Mouse (Mus musculus): Measurements from ENCODE around the gene Cyth1.

Cyth1 gene

DNA sequence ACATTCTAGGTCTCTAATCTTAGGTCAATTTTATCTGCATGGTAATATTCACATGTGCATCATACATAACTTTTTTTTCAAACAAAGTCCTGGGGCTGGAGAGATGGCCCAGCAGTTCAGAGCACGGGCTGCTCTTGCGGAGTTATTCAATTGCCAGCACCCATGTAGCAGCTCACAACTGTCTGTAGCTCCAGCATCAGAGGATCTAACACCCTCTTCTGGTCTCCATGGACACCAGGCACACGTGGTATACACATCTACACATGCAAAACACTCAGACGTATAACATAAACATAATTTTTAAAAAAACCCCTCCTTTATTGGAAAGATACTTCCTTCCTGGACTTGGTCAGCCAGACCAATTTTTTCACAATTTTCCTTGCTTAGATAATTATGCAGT, 89.6 kb downstream of the Cyth1 start:
- DNase-seq (ENCODE audit: extremely low spot score, low read depth, low spot score): no peak

DNA sequence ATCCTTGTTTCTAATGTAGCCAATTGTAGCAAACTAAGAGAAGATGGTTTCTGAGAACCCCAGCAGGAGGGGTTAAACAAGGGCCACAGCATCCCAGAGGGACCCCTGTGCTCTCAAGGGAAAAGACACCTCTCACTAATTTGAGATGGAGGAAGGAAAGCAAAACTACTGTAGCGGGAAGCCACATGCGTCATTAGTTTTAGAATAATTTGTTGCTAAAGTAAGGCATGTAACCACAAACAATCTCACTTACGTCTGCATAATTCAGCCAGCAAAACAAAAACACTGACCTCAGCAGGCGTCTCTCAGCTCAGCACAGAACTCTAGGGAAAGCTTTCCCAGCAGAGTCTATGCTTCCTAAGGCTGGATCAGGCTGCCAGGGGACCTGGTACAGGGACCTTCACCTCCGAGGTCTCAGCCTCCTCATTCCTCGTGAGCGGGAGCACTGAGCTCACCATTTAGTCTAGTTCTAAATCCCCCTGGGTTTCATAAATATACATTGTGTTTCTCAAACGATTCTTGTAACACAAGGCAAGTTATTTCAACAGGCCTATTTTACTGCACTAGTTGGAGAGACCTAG, 91.8 kb downstream of the Cyth1 start:
- DNase-seq (ENCODE audit: extremely low spot score, low read depth, low spot score): no peak

DNA sequence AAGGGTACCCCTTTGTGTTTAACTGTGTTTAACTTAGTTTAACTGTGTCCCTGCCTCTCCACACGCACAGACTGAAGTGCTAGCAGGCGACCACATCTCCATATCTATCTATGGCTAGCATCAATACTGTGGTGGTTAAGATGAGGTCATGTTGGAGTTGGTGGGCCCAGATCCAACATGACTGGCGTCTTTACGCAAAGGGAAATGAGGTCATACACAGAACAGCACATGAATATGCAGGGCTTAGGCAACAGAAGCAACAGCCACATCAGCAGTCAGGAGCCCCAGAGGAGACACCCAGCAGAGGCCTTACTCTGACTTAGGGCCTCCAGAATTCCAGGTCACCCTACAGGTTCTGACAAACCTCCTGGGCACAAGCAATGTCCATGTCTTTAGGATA, 95.4 kb downstream of the Cyth1 start:
- DNase-seq (ENCODE audit: extremely low spot score, low read depth, low spot score): no peak

DNA sequence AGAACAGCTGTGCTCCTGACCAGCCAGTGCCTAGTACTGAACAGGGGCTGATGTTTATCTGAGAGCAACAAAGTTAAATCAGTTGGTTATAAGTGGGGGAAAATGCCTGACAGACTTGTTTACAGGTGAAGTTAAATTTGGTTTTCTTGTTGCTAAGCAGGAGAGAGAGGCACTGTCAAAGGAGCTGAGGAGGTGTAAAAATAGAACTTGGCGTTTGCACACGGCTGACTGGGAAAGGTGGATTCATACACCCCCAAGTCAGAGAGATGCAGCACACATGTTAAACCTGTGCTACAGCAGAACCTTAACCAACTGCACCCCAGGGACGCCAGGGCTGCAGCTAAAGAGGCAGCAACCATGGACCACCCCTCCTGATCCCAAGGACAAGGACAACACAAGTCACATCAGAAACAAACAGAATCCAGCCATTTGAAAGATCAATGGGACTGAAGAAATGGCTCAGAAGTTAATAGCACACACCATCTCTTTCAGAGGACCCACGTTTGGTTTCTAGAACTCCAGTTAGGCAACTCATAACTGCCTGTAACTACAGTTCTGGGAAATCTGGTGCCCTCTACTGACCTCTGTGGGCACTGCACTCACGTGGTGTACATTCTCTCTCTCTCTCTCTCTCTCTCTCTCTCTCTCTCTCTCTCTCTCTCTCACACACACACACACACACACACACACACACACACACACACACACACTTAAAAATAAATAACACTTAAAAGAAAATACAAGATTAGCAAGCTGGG, 96.8 kb downstream of the Cyth1 start:
- no peak for DNase-seq (ENCODE audit: extremely low spot score, low read depth, low spot score)

DNA sequence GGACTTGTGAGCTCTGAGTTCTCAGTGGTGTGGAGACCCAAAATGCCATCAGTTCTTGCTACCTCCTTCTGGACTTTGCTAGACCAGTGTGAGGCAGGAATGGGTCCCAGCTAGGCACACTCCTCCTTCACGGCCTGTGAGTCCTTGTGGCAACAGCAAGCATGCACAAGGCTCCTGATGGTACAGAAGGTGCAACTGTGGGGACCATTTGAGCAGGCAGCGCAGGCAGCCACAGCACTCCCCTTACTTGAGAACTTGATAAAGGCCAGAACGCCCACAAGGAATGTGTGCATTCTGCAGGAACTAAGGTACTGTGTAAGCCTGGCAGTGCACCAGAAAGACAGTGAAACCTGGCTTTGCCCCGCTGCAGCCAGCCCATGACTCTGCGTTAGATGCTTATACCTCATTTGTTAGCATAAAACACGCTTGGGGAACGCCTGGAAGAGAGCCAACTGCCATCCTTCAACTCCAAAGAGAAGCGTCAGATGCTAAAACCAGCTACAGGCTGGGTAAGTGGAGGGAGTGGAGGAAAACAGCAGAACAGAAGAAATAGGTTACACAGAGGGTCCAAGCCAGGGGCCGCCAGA, 98.2 kb downstream of the Cyth1 start:
- no peak for DNase-seq (ENCODE audit: extremely low spot score, low read depth, low spot score)

DNA sequence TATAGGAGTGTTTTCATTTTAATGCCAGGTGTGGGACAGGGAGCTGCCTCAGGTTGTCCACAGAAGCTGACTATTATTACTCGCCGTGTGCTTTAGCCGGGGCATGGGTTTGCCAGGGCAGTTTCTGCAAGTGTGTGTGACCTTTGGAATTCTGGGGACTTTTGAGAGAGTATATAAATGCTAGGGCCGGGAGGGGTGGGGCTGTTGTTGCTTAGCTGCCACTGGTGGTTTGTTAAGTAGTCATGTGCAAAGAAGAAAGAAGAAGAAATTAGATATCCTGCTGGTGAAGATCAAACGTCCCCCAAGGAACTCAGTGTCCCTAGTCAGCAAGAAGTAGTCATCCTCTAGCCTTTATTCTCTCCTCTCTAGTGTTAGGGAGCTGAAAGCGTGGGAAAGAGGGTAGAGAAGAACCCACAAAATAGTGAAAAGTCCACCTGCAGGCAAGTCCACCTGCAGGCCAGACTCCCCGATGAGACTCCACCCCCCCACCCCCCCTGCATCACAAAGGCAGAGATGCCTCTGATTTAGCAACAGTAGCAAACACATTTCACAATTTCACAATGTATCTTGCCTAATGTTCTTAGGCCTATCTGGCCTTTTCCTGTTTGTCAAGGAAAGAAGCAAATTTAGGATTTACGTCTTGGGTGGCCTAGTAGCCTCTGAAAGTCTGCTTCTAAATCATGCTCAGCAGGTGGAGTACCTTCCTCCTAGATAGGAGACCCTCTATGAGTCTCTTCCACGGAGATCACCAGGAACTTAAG, 100.3 kb downstream of the Cyth1 start:
- DNase-seq (ENCODE audit: extremely low spot score, low read depth, low spot score): no peak

DNA sequence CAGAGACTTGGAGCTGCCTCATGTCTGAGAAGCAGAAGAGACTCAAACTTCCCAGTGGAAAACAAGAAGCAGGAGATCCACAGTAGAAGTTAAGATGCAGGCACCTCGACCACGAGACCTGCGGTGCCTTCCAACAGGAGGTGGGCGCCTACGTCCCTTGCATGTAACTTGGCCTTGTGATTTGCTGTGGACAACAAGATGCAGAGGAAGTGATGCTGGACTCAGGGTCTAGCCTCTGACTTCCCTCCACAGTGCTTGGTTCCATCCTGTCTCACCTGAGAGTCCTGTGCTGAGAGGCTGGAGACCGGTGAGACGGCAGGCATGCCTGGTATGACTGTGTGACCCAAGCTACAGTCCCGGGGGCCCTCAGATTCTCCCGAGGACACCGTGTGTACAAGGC, 101.9 kb downstream of the Cyth1 start:
- no peak for DNase-seq (ENCODE audit: extremely low spot score, low read depth, low spot score)

DNA sequence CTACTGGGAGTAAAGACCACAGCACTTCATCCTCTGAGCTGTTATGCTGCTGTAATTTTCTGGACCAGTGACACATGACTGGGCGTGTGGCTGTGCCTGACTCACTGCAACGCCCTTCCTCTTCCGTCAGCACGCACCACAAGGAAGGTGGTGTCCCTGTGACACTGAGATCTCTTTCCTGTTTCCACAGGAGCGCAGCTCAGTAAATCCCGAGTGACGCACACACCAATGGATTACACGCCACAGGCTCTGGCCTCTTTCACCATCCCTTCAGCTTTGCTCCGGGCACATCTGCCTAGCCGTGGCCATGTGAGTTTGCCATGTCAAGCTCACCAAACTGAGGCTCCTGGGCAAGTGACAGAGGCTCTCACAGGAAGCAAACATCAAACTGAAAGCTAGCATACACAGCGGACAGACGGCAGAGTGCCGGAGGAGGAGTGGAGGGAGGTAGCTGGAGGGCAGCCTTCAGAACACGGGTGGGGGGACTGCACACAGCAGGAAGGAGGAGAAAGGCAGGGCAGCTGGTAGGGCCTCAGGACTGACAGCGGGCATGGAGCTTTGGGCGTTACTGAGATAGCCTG, 102.5 kb downstream of the Cyth1 start:
- no peak for DNase-seq (ENCODE audit: extremely low spot score, low read depth, low spot score)

DNA sequence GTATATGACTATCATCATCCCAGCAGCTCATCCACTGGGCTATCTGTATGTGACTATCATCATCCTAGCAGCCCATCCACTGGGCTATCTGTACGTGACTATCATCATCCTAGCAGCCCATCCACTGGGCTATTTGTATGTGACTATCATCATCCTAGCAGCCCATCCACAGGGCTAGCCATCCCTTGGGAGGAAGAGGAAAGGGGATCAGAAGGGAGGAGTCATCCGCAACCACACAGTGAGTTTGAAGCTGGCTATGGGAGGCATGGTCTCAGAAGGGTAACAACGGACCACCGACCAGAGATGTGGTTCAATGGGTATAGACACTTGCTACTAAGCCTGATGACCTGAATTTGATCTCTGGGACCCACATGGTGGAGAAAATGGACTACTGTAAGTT, 103.3 kb downstream of the Cyth1 start:
- no peak for DNase-seq (ENCODE audit: extremely low spot score, low read depth, low spot score)

DNA sequence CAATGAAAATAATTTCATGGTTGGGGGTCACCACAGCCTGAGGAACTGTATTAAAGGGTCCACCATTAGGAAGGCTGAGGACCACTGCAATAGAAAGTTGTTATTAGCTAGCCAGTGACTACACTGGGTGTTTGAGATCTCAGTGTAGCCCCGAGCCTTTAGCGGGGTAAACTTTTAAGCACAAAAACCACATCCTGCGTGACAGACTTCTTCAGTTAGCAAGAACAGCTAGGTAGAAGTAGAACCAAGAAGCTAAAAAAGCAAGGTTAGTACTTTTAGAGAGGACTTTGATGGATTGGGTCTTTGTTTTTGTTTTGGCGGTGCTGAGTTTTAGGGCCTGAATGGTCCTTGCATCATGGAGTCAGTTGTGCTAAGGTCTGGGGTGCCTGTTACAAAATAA, 104.7 kb downstream of the Cyth1 start:
- no peak for DNase-seq (ENCODE audit: extremely low spot score, low read depth, low spot score)

DNA sequence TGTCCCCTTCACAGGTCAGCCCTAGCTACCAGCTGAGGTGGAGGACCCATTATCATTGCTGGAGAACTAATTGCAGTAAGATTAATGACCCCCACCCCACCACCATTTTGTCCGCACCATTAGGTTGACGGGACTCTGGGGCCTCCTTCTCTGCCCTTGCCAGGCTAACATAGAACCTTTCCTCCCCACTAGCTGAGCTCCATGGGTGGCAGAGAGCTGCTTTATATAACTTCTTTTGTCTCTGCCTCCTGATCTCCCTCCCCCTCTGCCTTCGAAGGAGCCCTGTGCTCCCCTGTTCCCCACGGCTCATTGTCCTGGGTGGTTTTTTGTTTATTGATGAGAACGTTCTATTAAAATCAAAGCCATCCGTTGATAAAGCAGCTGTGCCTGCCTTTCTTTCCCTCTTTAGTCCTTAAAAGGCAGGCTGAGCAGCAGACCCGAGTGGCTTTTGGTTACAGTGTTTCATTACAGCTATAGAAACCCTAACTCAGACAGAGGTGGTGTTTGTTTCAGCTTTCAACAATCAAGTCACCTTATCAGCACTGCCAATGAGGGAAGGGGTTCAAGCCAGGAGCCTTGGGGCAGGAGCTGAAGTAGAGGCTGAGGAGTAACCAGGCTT, 105.7 kb downstream of the Cyth1 start:
- no peak for DNase-seq (ENCODE audit: extremely low spot score, low read depth, low spot score)

DNA sequence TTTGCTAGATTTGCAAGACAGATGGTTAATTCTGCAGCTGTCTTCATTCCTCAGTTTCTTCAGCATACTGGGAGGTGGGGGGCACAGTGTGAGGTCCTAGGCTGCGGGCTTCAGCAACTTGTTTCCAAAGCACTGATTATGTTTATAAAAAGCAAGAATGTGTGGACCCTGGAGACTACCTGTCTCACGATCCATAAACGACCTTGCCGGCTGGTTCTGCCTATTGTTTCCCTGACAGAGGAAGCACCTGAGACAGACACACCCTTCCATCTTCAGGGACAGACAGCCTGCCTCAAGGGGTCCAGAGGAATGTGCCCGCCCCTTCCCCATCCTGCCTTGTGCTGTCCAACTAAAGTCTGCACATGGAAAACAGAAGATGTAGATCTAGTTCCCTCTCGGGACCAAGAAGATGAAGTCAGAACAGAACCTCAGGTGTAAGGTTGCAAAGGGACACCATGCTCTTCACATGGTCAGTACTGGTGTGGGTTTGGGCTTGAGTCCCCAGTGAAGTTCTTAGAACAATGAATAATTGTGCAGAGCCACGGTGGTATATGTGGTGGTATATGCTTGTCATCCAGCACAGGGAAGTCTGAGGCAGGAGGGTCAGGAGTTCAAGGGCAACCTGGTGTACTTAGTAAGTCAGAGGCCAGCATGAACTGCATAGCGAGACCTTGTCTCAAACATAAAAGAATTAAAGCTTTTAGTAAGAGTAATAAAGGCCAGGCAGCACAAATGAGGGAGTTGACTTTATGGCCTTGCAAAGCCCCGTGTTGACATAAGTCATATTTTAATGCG, 107.4 kb downstream of the Cyth1 start:
- DNase-seq (ENCODE audit: extremely low spot score, low read depth, low spot score): no peak

DNA sequence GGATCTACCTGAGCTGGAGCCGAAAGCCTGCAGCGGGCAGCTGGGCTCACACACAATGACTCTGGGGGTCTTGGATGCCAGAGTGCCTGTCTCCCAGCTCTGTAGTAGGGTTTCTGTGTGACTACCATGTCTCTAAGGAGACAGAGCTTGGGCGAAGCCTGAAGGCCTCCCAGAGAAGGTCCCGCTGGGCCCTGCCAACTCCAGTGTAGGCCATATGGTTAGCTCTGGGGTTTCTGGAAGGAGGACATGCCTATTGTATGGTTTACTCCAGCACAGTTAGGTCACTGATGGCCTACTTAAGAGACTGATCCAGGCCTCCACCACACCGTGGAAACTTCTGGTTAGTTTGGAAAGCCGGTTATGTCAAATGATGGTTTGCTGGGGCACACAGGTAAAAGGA, 110.0 kb downstream of the Cyth1 start:
- DNase-seq (ENCODE audit: extremely low spot score, low read depth, low spot score): no peak

DNA sequence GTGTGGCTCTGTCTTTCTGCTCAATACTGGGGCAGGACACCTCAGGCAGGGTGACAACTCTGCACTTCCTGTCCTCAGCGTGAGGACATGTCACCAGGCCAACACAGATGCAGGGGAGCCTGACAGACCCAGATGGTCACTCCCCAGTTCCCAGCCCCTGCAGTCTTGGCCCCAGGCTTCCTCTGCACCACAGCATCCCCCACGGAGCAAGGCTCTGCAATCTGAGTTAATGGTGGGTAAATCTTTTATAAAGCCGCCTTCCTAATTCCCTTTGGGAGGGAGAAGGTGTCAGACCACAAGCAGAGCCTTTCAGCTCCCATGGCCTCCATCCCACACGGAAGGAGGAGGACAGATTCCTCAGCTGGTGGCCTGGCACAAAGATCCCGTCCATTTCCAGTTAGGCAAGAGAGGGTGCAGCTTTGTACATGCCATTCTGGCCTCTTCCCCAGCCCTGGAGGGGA, 112.2 kb downstream of the Cyth1 start:
- no peak for DNase-seq (ENCODE audit: extremely low spot score, low read depth, low spot score)

DNA sequence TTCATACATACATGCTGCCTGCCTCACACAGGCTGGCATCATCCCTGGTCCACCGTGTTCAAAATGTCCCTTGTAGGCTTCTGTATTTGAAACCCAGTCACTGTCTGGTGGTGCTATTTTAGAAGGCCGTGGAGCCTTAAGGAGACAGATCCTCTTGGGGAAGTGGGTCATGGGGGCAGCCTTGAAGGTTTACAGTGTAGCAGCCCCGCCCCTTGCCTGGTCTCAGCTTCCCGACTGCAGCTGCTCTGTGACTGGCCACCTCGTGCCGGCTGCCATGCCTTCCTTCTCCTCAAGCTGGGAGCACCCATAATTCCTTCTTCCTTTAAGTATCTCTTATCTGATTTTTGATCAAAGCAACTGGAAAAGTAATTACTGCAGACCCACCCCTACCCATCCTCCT, 113.1 kb downstream of the Cyth1 start:
- DNase-seq (ENCODE audit: extremely low spot score, low read depth, low spot score): no peak

DNA sequence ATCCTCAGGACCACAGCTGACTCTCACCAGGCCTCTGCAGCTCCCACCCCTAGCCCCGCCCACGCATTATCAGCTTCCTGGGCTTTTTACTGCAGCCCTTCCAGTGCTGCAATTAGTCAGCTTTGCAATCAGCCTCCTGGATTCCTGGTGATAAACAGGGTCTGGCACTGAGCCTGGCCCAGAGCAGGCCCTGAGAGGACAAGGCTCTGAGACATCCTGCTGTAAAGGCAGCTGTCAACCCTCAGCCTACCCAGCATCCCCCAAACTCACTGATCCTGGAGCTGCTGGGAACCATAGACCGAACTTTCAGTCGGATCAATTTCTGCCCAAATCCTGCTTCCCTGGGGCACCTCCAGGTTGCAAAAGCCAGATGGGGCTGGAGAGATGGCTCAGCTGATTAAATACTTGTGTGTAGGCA, 114.6 kb downstream of the Cyth1 start:
- no peak for DNase-seq (ENCODE audit: extremely low spot score, low read depth, low spot score)

DNA sequence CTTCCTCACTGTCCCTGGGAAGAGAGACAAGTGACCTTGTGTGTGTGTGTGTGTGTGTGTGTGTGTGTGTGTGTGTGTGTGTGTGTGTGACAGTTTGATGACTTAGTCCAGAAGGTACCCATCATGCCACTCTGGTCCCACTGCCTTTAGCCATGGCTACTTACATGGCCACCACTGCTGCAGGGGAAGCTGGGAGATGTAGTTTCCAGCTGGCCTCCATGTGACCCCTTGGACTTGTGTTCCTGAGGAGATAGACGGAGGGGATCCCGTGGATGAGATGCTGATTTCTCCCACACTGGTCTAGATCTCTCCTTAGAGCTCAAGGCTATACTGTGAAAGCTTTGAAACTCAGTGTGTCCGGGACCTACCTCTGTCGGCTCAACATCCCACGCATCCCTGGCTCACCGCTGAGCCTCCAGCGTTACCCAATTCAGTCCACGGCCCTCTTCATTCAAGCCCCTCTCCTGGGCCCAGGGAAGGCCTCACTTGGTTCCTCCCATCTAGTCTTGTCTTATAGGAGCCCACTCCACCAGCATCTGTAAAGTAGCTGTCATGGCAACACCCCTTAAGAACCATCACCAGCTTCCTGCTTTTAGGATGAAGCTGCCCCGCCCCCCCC, 115.2 kb downstream of the Cyth1 start:
- no peak for DNase-seq (ENCODE audit: extremely low spot score, low read depth, low spot score)

DNA sequence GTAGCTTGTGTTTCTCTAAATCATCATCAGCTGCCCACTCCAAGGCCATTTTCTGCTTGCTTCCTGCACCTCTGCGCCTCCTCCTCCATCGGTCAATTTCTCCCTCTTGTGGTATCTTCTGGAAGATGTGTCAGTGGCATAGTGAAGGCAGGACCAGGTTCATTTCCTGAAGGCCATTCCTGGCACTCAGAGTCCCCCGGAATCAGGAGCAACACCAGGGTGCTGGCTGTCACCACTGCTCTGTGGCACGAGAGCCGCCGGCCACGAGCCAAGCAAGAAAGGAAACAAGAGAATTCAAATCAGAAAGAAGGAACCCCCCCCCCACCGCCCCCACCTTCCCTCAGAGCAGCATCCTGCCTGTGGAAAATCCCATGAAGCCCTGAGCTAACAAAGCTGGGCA, 116.3 kb downstream of the Cyth1 start:
- no peak for DNase-seq (ENCODE audit: extremely low spot score, low read depth, low spot score)

DNA sequence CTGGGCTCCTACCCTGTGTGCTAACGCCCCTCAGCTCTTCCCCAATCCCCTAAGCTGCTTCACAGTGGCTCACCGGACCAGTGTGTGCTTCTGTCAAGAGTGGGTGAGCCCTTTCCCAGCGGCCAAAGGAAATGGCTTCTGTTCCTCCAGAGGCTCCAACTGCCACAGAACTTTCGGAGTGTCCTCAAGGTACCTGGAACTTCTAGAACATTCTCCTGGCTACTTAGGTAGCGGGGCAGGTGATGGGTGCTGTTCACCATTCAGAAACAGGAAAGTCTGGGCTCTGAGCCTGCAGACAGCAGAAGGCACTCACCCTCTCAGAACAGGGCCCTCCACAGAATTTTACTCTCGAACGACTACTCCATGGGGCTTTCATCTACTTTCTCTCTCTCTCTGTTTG, 117.9 kb downstream of the Cyth1 start, which contains the start of gene Dnah17:
TSS of gene Dnah17 (minus strand) at position 101 of the 400 bp plus-strand sequence.
- no peak for DNase-seq (ENCODE audit: extremely low spot score, low read depth, low spot score)

DNA sequence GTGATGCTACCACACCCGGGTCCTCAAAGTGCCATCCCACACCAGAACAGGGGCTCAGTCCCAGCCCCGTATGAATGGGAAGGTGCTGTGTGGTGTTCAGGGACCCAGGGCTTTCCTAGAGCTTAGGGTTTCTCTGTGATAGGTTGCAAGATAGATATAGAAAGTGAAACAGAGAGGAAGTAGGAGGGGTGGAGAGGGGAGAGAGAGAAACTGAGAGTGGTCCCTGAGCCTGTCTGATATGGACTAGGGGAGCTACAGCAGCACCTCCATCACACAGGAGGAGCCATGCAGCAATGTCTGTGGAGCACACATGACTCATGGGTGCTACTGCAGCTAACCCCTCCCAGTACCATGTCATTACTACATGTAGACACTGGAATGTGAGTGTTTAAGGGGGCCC, 118.6 kb downstream of the Cyth1 start:
- DNase-seq (ENCODE audit: extremely low spot score, low read depth, low spot score): no peak
